Mouse (Mus musculus): Measurements from ENCODE around the gene Pcbp2.

Gene Pcbp2

GRCm38 (mm10) chr15:102526111-102527002, 56.0 kb downstream of the Pcbp2 start:
- DNase-seq (ENCODE audit: low read depth, low spot score) = no peak

DNA sequence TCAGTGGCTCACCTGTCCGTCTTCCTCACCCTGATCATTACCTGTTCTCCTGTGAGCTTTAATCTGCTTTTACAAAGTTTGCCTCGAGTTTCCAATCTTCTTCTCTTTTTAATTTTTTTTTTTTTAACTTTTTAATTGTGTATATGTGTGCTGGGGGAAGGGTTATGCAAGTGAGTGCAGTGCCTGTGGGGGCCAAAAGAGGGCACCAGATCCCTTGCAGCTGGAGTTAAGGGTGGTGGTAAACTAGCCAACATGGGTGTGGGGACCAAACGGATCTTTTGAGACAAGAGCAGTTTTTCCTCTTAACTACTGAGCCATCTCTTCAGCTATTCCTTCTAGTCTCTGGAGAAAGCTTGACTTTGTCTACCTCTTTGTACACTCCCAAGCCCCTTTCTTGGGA, 57.6 kb downstream of the Pcbp2 start:
- DNase-seq (ENCODE audit: low read depth, low spot score) = no peak

DNA sequence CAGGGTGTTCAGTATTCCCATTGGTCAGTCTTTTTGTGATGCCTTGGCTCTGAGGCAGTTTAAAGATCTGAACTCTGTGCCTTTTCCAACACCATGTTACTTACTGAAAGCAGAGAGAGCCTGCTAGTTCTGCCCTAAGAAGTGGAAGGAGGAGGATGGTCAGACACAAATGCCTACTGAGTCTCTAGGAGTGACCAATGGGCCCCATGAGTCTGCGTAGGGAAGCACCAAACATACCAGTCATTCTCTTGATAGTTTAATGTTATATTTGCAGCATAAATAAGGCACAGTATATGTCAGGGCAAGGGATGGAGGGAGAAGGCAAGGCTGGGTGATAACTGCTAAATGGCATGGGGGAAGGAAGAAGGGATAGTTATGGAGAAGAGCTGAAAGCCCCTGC, 58.1 kb downstream of the Pcbp2 start:
- no peak for DNase-seq (ENCODE audit: low read depth, low spot score)

- DNase-seq (ENCODE audit: low read depth, low spot score) = no peak
Observed at GRCm38 (mm10) chr15:102530566-102530965, 60.2 kb downstream of the Pcbp2 start.

GRCm38 (mm10) chr15:102531586-102531985, 61.2 kb downstream of the Pcbp2 start:
- DNase-seq (ENCODE audit: low read depth, low spot score) = no peak

- no peak for DNase-seq (ENCODE audit: low read depth, low spot score)
Observed at GRCm38 (mm10) chr15:102532106-102532900, 62.0 kb downstream of the Pcbp2 start.

GRCm38 (mm10) chr15:102533926-102534325, 63.6 kb downstream of the Pcbp2 start:
- DNase-seq (ENCODE audit: low read depth, low spot score) = no peak

- DNase-seq (ENCODE audit: low read depth, low spot score) = no peak
Observed at GRCm38 (mm10) chr15:102544801-102545200, 74.5 kb downstream of the Pcbp2 start.

DNA sequence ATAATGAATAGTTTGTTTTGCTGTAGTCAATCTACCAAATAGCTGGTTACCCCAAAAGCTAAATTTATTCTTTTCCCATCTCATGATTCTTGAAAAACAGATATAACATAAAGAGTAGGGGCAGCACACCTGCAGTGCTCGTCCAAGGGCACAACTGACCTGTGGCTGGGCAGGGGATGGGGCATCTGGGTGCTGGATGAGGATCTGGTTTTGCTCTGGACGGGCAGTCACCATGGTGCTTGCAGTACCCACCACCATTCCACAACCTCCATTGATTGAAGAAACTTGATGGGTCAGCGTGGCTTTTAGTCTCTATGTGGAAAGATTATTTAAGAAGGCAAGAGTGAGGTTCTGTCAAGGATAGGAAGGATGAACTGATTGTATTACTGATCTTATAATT, 75.9 kb downstream of the Pcbp2 start:
- DNase-seq (ENCODE audit: low read depth, low spot score) = no peak

- DNase-seq (ENCODE audit: low read depth, low spot score) = no peak
Observed at GRCm38 (mm10) chr15:102546677-102547427, 76.5 kb downstream of the Pcbp2 start.

GRCm38 (mm10) chr15:102547478-102547877, 77.1 kb downstream of the Pcbp2 start:
- DNase-seq (ENCODE audit: low read depth, low spot score) = no peak
